Mouse (Mus musculus): ENCODE results near the gene Drd1.
A peak's percentile ranks its signal among the peaks of the same experiment; 100 is the strongest.

Gene Drd1

DNA sequence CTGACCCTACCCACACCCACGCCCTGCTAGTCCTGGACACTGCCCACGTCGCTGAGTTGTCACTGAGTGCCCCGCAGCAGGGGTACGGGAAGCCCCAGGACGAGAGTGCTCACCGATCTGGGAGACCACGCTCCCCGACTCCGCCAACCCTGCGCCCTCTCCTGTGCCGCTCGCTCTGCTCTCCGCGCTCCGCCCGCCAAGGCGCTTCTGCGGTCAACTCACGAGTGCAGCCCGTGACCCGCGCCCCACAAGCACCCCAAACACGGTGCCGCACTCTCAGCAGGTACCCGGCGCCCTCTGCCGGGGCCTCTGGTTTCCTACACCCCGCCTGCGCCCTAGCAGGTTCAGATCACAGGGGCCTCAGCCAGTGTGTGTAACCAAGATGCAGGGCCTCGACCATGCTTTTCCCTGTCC is at the start of gene Drd1:
TSS of gene Drd1 (minus strand) at position 258 of the 414 bp plus-strand sequence.
- peak; percentile 56 for DNase-seq

- no peak for DNase-seq
Measured at GRCm38 (mm10) chr13:54103866-54104265, 48.4 kb upstream of the Drd1 start.

- no peak for DNase-seq
Measured at GRCm38 (mm10) chr13:54103271-54103670, 47.8 kb upstream of the Drd1 start.

DNA sequence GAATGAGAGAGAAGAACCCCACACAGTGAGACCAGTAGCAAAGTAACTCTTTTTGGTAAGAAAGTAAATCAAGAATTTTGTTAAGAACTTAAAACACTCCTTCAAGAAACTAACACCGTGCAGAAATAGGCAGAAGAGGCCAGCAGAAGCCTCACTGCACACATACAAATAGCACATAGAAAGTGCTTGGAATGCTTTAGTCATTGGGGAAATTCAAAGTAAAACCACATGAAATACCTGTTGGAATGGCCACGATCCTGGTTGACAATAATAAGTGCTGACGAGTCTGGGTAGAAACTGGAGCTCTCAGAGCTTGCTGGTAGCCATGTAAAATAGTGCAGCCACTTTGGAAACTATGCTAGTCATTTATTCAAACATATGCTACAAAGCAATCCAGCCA is 46.6 kb upstream of the Drd1 start:
- no peak for DNase-seq

GRCm38 (mm10) chr13:54101031-54101820 is 45.7 kb upstream of the Drd1 start:
- no peak for DNase-seq

GRCm38 (mm10) chr13:54097797-54098196 is 42.3 kb upstream of the Drd1 start:
- no peak for DNase-seq

DNA sequence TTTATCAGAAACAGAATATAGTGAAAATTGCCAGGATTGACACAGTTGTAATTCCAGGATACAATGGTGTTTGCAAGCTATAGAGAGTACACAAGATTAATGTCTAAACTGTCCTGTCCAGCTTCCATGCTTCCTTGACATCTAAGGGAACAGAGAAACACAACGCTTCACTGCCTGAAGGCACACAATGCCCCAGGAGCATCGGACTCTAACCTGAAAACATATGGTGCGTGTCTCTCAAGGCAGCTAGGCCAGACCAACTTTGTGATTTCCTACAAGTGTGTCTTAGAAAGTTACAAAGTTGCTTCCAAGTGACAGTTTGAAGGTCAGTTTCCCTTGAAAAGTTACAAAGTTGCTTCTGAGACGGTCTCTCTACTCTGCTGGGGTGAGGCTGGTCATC is 41.7 kb upstream of the Drd1 start:
- DNase-seq = peak; percentile 44

- no peak for DNase-seq
Measured at GRCm38 (mm10) chr13:54095721-54096120, 40.2 kb upstream of the Drd1 start.

DNA sequence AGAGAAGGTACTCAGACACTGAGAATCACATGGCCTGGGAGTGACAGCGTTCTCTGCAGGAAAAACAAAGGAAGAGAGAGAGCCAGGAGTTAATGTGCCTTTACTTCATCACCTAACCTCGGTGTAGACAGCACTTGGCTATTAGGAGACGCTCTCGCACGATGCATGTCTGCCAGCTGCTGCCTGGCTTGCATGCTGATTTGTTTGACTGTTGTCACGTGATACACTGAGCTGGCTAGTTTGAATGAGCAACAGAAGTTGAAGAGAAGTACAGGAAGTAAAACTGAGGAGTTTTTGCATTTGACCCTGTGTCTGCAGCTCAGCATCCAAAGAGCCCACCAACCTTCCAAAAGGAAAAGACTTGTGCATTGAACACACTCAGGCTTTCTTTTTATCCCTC is 39.5 kb upstream of the Drd1 start:
- no peak for DNase-seq

DNA sequence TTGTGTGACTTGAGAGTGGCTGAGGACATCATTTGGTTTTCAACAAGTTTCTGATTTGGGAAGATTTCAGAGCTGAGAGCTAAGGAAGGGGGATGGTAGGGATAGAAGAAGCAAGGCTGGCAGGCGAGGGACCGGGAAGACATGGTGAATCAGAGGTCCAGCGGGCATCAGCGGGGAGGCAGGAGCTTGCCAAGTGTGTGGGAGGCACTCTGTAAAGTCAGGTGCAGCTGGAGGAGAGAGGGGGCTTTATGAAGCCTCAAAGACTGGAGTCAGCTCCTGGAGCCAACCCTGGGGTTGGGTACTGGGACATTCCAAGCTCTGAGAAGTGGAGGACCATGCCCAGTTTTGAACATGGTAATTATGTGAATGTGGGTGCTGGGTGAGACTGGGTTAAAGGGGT is 38.8 kb upstream of the Drd1 start:
- no peak for DNase-seq

- no peak for DNase-seq
Measured at GRCm38 (mm10) chr13:54091719-54092118, 36.2 kb upstream of the Drd1 start.

- DNase-seq = no peak
Measured at GRCm38 (mm10) chr13:54085266-54085665, 29.8 kb upstream of the Drd1 start.

GRCm38 (mm10) chr13:54084826-54085225 is 29.3 kb upstream of the Drd1 start:
- DNase-seq = no peak

- DNase-seq = no peak
Measured at GRCm38 (mm10) chr13:54084178-54084577, 28.7 kb upstream of the Drd1 start.

DNA sequence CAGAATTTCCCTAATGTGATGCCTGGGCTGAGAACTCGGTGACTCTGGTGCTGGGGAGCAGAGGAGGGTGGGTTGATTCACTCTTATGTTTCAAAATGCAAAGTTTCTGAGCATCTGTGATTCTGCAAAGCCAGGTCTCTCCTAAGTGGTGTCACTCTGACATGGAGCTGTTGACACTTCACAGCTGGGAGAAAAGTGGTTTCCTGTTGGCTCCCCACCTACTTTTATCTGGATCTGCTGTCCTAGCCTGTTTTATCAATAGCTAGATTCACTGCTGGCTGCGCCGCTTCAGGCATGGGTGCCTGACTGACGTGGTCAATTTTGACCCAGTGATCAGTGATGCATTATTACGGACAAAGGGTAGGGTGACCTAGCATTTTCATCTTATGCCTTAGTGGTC is 27.4 kb upstream of the Drd1 start:
- DNase-seq = no peak

- DNase-seq = no peak
Measured at GRCm38 (mm10) chr13:54080785-54081184, 25.3 kb upstream of the Drd1 start.

DNA sequence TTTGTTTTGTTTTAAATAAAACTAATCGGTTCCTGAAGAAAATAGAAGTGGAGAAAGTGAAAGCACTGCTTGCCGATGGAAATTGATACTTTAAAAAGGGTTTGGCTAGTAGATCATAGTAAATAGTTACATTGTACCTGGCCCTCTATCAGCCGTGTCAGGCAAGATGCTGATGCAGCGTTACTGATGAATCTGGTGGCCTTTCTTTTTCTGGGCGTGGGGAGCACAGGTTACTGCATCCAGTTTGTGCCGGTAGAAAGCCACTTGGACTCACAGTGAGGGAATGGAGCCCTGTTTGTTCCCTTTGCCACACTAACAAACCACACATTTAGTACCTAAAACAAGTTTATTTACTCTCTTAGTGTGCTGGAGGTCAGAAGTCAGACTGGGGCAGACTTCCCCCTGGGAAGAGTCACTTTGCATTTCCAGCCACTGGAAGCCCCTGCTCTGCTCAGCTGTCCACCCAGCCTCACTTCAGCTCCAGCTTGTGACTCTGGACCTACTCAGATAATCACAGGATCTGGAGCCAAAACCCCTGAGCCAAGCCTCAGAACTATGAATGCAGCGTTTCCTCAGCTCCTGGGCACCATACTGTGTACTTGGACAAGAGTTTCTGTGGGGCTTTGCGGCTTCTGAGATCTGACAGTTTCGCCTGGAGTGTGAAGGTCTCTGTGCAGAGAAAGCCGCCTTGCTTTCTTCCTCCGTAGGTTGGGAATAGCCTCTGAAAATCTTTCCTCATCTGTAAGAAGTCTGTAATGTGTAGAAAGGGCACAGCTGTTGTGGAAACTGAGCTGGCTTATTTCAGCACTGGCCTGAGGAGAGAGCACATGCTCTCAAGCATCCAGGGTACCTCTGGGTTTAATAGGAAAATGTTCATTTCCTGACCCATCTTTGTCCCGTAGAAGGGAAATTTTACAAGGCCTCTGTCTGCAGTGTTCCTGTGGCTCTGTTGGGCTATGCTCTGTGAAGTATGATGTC is 24.6 kb upstream of the Drd1 start:
- peak; percentile 64 for DNase-seq

GRCm38 (mm10) chr13:54077470-54078174 is 22.1 kb upstream of the Drd1 start:
- peak; percentile 58 for DNase-seq

DNA sequence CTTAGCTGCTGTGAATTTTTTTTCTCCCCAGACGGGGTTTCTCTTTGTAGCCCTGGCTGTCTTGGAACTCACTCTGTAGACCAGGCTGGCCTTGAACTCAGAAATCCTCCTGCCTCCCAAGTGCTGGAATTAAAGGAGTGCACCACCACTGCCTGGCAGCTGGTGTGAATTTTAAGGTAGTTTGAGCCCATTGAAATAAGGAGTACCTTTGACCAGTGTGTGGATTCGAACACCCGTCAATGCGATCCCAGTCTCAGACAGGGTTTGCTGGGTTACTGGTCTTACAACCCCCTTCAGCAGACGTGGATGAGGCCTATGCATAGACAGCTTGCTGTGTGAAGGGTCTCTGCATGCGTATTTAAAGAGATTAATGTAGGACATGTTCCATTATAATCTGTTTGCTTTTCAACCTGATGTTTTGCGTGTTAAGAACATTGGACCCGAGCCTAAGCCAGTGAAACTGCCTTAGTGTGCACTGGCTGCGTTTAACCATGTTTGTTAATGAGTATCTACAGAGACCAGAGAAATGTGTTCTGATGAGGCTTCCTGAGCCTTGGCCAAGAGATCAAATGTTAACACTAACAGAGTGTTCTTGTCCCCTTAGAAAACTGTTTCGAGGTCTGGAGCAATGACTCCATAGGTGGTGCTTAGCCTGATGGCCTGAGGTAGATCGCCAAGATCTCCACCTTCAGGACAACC is 21.4 kb upstream of the Drd1 start:
- DNase-seq = peak; percentile 92

DNA sequence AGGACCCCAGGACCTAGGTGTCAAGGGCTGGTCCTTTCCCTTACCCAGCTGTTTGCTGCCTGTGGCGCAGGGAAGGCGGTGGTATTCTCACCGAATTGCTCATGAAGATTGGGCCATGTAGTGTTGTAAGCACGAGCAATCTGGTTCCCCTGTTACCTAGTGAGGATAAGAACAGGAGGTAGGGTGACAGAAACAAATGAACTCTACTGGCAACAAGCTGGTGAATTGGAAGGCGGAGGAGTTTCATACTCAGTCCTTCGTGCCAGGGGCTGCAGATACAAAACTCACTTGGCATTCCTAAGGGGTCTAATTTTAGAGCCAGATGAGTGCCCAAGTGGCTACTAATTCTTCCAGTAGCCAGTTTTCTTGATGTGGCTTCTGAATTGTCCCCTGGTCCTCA is 20.5 kb upstream of the Drd1 start:
- no peak for DNase-seq

GRCm38 (mm10) chr13:54075416-54075815 is 19.9 kb upstream of the Drd1 start:
- peak; percentile 27 for DNase-seq

GRCm38 (mm10) chr13:54073491-54073890 is 18.0 kb upstream of the Drd1 start:
- peak; percentile 49 for DNase-seq

- DNase-seq = peak; percentile 37
Measured at GRCm38 (mm10) chr13:54073066-54073465, 17.6 kb upstream of the Drd1 start.

All from kidney, adult 9 months (tissue).